Mouse (Mus musculus) limb, embryonic 11.5 days (tissue): Measurements from ENCODE around the gene Ints2. TPM values are rescaled to one million over a fixed set of nuclear protein-coding genes. Genes with fewer than 3 reads are reported as not detected.

Source experiments
- ATAC-seq: fragments of 200-750 bp; cut with Nextera tagmentation; 2 replicates; pipeline ENCODE4 v1.8.0; 2017; ENCODE audit warnings: low read depth; ENCODE audit not compliant: insufficient number of reproducible peaks, low FRiP score, low TSS enrichment
- DNase-seq: peaks from one replicate; pipeline ENCODE4 v3.0.0-alpha.2; 2015; ENCODE audit warnings: low spot score
- H3K27ac ChIP-seq: fragments of 300-500 bp; sonication (generic); replicated peaks from 2 replicates; pipeline ENCODE4 v1.5.1; 2014; ENCODE audit warnings: low read depth, mild to moderate bottlenecking, low read length
- H3K27me3 ChIP-seq: fragments of 300-500 bp; sonication (generic); 2 replicates; pipeline ENCODE4 v1.6.1; 2014; ENCODE audit warnings: mild to moderate bottlenecking, low read length, mixed read lengths; ENCODE audit not compliant: control insufficient read depth, insufficient read depth
- H3K36me3 ChIP-seq: fragments of 300-500 bp; sonication (generic); 2 replicates; pipeline ENCODE4 v1.6.1; 2014; ENCODE audit warnings: mild to moderate bottlenecking, low read length, moderate library complexity, mixed read lengths; ENCODE audit not compliant: control insufficient read depth, insufficient read depth
- H3K4me1 ChIP-seq: fragments of 300-500 bp; sonication (generic); 2 replicates; pipeline ENCODE4 v1.6.1; 2014; ENCODE audit warnings: low read length, mixed read lengths; ENCODE audit not compliant: control insufficient read depth, insufficient read depth
- H3K4me2 ChIP-seq: fragments of 300-500 bp; sonication (generic); 2 replicates; pipeline ENCODE4 v1.6.1; 2014; ENCODE audit warnings: low read depth, mild to moderate bottlenecking, moderate library complexity; ENCODE audit not compliant: severe bottlenecking
- H3K4me3 ChIP-seq: fragments of 300-500 bp; sonication (generic); 2 replicates; pipeline ENCODE4 v1.5.1; 2014; ENCODE audit warnings: low read depth, low read length
- H3K9ac ChIP-seq: fragments of 300-500 bp; sonication (generic); 2 replicates; pipeline ENCODE4 v1.6.1; 2014; ENCODE audit warnings: mild to moderate bottlenecking, low read length
- H3K9me3 ChIP-seq: fragments of 300-500 bp; sonication (generic); 2 replicates; pipeline ENCODE4 v1.6.1; 2016; ENCODE audit warnings: low read length; ENCODE audit not compliant: control insufficient read depth
- WGBS: fragments of 180-500 bp; shearing (Covaris S2); extraction: QIAGEN DNeasy Blood & Tissue Kit; methylation state at CpG from one replicate; pipeline ENCODE4 v1.1.7; 2014; 5-methylcytosine and 5-hydroxymethylcytosine counted together
- polyA plus RNA-seq: library from polyadenylated mRNA; unstranded; fragments of >200 nt; fragmentation: Nextera tagmentation; extraction: Ambion mirVana; gene quantifications from 2 replicates; pipeline ENCODE4 v1.2.1, GENCODE M21; 2014

The Ints2 gene
- polyA plus RNA-seq, 1 experiment from 2014 or later: 52.7 TPM

DNA sequence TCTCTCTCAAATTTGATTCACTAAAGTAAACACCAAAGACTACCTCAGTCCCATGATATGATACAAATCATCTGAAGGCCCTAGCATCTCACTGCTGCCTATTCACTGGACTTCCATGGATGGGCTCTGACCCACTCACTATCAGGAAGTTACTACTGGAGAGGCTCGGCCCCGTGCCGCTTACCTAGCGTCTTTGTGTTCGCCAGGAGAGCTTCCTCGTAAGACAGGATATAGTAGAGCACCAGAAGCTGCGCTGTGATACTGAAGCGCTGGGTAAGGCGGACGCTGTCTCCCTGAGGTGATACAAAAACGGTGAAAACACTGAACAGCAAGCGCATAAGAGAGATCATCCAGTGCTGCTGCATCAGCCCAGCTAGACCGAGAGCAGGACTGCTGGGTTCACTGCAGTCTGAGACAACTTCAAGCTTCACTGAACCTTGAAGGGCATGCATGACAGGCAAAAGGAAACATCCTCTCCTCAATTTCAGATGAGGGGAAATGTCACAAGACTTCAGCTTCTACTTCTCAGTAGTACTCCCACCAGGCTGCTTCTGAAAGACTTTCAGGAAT is 25.5 kb downstream of the Ints2 start:
- peaks cover 16% of the 10 kb centered on the region for H3K36me3 ChIP-seq
- no peak overlapping the region for H3K4me3 ChIP-seq
- no peaks in the 10 kb centered on the region for H3K27me3 ChIP-seq
- no peaks in the 10 kb centered on the region for H3K9me3 ChIP-seq
- no peaks in the 10 kb centered on the region for H3K4me1 ChIP-seq
- no peak overlapping the region for H3K4me2 ChIP-seq
- 97% methylated on average over 13 of the region's 13 CpGs for WGBS
- no peak overlapping the region for H3K27ac ChIP-seq
- no peak overlapping the region for H3K9ac ChIP-seq
- ATAC-seq: no peak
- DNase-seq: no peak

DNA sequence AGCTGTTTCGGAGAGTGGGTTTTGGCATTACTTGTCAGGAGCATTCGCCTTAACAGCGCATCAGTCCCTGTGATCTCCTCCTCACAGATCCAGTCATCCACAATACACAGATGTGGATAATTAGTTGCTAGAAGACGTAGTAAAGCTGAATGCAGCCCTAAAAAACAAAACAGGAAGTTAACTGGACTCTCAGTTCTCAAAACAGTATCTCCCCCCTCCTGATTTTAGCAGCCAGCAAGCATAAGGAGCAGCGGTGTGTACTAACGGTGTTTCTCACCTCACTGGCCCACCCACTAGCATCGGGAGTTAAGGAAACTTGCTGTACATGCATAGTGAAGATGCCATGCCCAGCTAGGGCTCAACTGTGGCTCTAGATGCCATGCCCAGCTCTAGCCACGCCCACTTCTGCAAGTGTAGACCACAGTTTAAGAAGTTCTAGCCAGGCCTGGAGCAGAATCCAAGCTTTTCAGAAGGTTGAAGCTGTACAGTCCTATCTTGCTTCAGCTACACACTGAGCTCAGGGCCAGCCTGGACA is 30.7 kb downstream of the Ints2 start:
- ATAC-seq (no peak), DNase-seq (no peak)
- no peaks in the 10 kb centered on the region for H3K27me3 ChIP-seq
- H3K9me3 ChIP-seq: no peaks in the 10 kb centered on the region
- no peak overlapping the region for H3K4me3 ChIP-seq
- no peak overlapping the region for H3K4me2 ChIP-seq
- WGBS: 88% methylated on average over 8 of the region's 8 CpGs
- no peaks in the 10 kb centered on the region for H3K4me1 ChIP-seq
- peaks cover 24% of the 10 kb centered on the region for H3K36me3 ChIP-seq
- no peak overlapping the region for H3K27ac ChIP-seq
- no peak overlapping the region for H3K9ac ChIP-seq

DNA sequence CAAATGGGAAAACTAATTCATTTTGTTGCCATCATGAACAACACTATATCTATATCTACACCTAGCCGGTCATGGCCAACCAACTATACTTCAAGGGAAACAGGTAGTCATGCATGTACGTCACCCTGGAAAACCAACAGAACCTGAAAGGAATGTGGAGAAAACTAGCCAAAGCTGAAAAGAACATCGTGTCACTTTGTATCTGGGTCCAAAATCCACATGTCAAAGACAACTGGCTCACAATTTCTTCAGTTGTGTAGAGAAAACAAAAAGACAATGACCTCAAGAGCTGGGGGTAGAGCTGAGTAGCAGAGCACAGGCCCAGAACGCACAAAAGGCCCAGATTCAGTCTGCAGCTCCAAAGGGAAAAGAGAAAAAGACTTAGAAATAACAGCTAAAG is 31.6 kb downstream of the Ints2 start:
- Histone ChIP-seq H3K27me3 (no peaks in the 10 kb centered on the region), H3K9ac (no peak overlapping the region), H3K36me3 (peaks cover 19% of the 10 kb centered on the region), H3K4me1 (no peaks in the 10 kb centered on the region), H3K27ac (no peak overlapping the region), H3K9me3 (no peaks in the 10 kb centered on the region), H3K4me3 (no peak overlapping the region), H3K4me2 (no peak overlapping the region)
- 89% methylated on average over 4 of the region's 4 CpGs for WGBS
- ATAC-seq: no peak
- no peak for DNase-seq

DNA sequence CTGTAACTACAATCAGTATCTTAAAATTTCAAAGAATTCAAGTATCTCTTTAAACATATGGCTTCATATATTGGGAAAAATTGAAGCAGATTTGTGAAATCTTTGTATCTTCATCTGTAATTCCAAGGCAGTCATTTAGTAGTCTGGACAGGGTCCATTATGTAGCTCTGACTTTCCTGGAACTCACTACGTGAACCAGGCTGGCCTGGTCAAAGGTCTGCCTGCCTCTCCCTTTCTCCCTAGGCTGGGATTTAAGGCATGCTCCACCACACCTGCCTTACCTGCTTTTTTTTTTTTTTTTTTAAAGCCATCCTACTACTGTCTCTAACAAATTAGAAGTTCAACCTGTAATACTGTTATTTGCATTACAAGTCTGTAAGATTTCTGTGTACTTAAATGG is 45.6 kb downstream of the Ints2 start:
- Histone ChIP-seq H3K27me3 (no peaks in the 10 kb centered on the region), H3K4me1 (no peaks in the 10 kb centered on the region), H3K4me2 (no peak overlapping the region), H3K9me3 (no peaks in the 10 kb centered on the region), H3K36me3 (peaks cover 21% of the 10 kb centered on the region), H3K4me3 (no peak overlapping the region), H3K27ac (no peak overlapping the region), H3K9ac (no peak overlapping the region)
- WGBS: 97% methylated on average over 1 of the region's 1 CpGs
- no peak for DNase-seq
- ATAC-seq: no peak

DNA sequence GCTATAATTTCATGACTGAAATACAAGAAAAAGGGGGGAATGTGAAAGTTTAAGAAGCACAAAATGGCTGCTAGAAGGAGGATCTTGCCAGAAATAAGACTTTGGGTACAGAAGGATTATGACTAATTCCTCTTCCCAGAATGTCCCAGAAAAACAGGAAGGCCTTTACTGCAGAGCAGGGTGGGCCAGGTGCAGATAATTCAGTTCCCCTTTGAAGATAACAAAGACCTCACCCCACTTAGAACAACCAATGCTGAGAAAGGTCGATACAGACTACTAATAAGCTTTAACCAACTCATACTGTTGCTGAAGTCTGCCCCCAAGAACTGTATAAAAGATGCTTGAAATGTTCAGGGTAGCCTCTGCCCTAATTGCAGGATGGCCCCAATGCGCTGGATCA is 48.3 kb downstream of the Ints2 start:
- Histone ChIP-seq H3K4me3 (no peak overlapping the region), H3K4me2 (no peak overlapping the region), H3K27ac (no peak overlapping the region), H3K4me1 (no peaks in the 10 kb centered on the region), H3K36me3 (peaks cover 45% of the 10 kb centered on the region), H3K9me3 (peaks cover 7% of the 10 kb centered on the region; the same call in 1 of the 2 replicates), H3K9ac (no peak overlapping the region), H3K27me3 (no peaks in the 10 kb centered on the region)
- DNase-seq: no peak
- 89% methylated on average over 2 of the region's 2 CpGs for WGBS
- no peak for ATAC-seq

DNA sequence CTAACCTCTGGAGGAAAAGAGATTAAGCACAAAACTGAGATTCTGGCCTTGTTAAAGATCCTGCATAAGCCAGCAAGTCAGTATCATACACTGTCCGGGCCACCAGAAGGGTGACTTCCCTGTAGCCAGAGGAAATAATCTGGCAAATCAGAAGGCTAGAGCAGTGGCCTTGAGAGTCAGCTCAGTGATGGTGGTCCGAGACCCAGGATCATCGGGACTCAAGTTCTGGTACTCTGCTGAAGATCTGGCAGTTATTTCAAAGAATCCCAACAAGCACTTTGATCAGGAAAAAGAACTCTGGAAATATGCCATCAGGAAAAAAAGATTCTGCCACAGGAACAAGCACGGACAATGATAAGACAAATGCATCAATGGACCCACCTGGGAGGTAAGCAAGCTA is 51.5 kb downstream of the Ints2 start:
- Histone ChIP-seq H3K4me1 (no peaks in the 10 kb centered on the region), H3K27me3 (no peaks in the 10 kb centered on the region), H3K27ac (no peak overlapping the region), H3K4me2 (no peak overlapping the region), H3K9me3 (peaks cover 12% of the 10 kb centered on the region; the same call in 1 of the 2 replicates), H3K9ac (no peak overlapping the region), H3K4me3 (no peak overlapping the region), H3K36me3 (peaks cover 51% of the 10 kb centered on the region)
- DNase-seq (no peak), ATAC-seq (no peak)
- WGBS: 97% methylated on average over 4 of the region's 4 CpGs

DNA sequence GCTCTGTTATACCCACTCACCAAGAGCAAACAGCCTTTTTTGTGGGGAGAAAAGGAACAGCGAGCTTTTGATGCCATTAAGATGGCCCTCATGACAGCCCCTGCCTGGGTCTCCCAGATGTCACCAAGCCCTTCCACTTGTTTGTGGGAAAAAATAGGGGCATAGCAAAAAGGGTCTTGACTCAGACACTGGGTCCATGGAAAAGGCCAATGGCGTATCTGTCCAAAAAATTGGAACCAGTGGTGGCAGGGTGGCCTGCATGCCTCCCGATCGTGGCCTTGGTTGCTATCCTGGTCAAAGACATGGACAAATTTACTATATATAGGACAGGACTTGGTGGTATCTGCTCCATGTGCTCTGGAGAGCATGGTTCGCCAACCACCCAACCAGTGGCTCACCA is 52.3 kb downstream of the Ints2 start:
- 99% methylated on average over 5 of the region's 5 CpGs for WGBS
- ATAC-seq (no peak), DNase-seq (no peak)
- no peaks in the 10 kb centered on the region for H3K27me3 ChIP-seq
- H3K9me3 ChIP-seq: peaks cover 12% of the 10 kb centered on the region; the same call in 1 of the 2 replicates
- 0 out of 2 replicates have a peak, but pooled peaks cover 2% of the 10 kb centered on the region for H3K4me1 ChIP-seq
- H3K4me3 ChIP-seq: no peak overlapping the region
- H3K9ac ChIP-seq: no peak overlapping the region
- no peak overlapping the region for H3K27ac ChIP-seq
- H3K36me3 ChIP-seq: peaks cover 51% of the 10 kb centered on the region
- H3K4me2 ChIP-seq: no peak overlapping the region

DNA sequence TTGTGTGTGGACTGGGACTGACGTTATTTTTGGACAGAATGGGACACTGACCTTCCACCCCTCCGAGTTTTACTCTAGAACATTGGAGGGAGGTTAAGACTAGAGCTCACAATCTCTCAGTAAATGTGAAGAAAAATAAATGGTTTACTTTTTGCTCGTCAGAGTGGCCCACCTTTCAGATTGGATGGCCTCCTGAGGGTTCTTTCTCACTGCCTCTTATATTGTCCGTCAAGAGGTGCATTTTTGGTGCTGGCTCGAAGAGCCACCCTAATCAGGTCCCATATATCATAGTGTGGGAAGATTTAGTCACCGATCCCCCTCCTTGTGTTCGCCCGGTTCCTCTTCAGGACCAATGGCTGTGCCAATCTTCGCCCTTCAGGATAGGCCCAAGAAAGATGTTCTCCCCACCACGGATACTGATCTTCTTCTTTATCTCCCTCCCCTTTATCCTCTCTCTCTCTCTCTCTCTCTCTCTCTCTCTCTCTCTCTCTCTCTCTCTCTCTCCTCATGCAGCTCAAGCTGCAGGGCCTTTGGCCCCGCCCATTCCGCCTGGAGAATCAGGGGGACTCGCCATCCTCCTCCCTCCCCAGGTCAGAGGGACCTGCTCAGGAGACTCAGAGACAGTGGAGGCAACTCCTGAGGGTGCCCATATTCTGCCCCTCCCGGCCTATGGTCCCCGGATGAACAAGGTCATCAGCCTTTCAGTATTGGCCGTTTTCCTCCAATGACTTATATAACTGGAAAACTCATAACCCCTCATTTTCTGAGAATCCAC is 55.3 kb downstream of the Ints2 start:
- ATAC-seq: no peak
- Histone ChIP-seq H3K4me3 (peak overlapping the region; percentile 84), H3K4me1 (0 out of 2 replicates have a peak, but pooled peaks cover 2% of the 10 kb centered on the region), H3K9me3 (peaks cover 12% of the 10 kb centered on the region; the same call in 1 of the 2 replicates), H3K4me2 (peak overlapping the region; percentile 60), H3K9ac (peak overlapping the region; percentile 73), H3K27me3 (no peaks in the 10 kb centered on the region), H3K27ac (no peak overlapping the region), H3K36me3 (peaks cover 35% of the 10 kb centered on the region)
- no peak for DNase-seq
- 57% methylated on average over 16 of the region's 16 CpGs for WGBS
